Mouse (Mus musculus) ES-E14 (cell line): ENCODE measurements at regions not wholly inside any gene's neighbourhood (a gene's known extent, or its start where the extent isn't known, plus 50 kb on each side); places are given as distances from the start of the nearest gene placed in this dataset.

Experiments used
- DNase-seq: peaks from one replicate; pipeline ENCODE4 v3.0.0-alpha.2; 2013; ENCODE audit warnings: low read depth, low spot score
- H3K27ac ChIP-seq: 2 replicates; pipeline ENCODE4 v1.5.1; 2012; ENCODE audit warnings: low read depth, mild to moderate bottlenecking, low read length, moderate library complexity, mixed read lengths; ENCODE audit not compliant: poor library complexity, insufficient read depth, severe bottlenecking
- H3K36me3 ChIP-seq: 2 replicates; pipeline ENCODE4 v1.6.1; 2012; ENCODE audit warnings: mild to moderate bottlenecking, low read length, moderate library complexity, mixed read lengths; ENCODE audit not compliant: control insufficient read depth, poor library complexity, insufficient read depth, severe bottlenecking
- H3K4me1 ChIP-seq, 2 experiments: fragments of 150-350 bp in 1 of 2; sonication (generic) in 1 of 2; 2 replicates each; pipeline ENCODE4 v1.6.1; 2012; ENCODE audit warnings: low read length in 2 of 2, mild to moderate bottlenecking in 1 of 2, mixed read lengths in 1 of 2; ENCODE audit not compliant: control insufficient read depth in 2 of 2, insufficient read depth in 2 of 2, poor library complexity in 1 of 2
- H3K4me3 ChIP-seq, 2 experiments: fragments of 150-350 bp in 1 of 2; sonication (generic) in 1 of 2; 2 replicates each; pipeline ENCODE4 v1.5.1; 2012; ENCODE audit warnings: low read length in 2 of 2, low read depth in 1 of 2, mild to moderate bottlenecking in 1 of 2, mixed read lengths in 1 of 2; ENCODE audit not compliant: insufficient read depth in 1 of 2, poor library complexity in 1 of 2, severe bottlenecking in 1 of 2
- H3K9ac ChIP-seq: 2 replicates; pipeline ENCODE4 v1.6.1; 2012; ENCODE audit warnings: low read depth, mild to moderate bottlenecking, low read length, mixed read lengths; ENCODE audit not compliant: poor library complexity, insufficient read depth, severe bottlenecking
- H3K9me3 ChIP-seq: fragments of 150-350 bp; sonication (generic); 2 replicates; pipeline ENCODE4 v1.6.1; 2012; ENCODE audit warnings: low read depth, mild to moderate bottlenecking, low read length; ENCODE audit not compliant: control insufficient read depth, insufficient read depth
- CHD2 ChIP-seq: IDR thresholded peaks from 2 replicates; pipeline ENCODE4 v1.6.1; 2014; ENCODE audit warnings: mild to moderate bottlenecking, low read depth, low read length, inconsistent platforms
- HCFC1 ChIP-seq: IDR thresholded peaks from 2 replicates; pipeline ENCODE4 v1.6.1; 2012; ENCODE audit warnings: low read length, inconsistent platforms, borderline replicate concordance; ENCODE audit not compliant: insufficient read depth
- MAFK ChIP-seq: IDR thresholded peaks from 2 replicates; pipeline ENCODE4 v1.6.1; 2014; ENCODE audit warnings: mild to moderate bottlenecking, low read depth, low read length, inconsistent platforms; ENCODE audit not compliant: insufficient read depth
- ZC3H11A ChIP-seq: IDR thresholded peaks from 2 replicates; pipeline ENCODE4 v1.6.1; 2012; ENCODE audit warnings: low read depth, mild to moderate bottlenecking, inconsistent platforms, low read length, borderline replicate concordance
- ZNF384 ChIP-seq: IDR thresholded peaks from 2 replicates; pipeline ENCODE4 v1.6.1; 2012; ENCODE audit warnings: low read depth, low read length, inconsistent platforms
- in situ Hi-C, 2 experiments: fragments of 600-800 bp; cut with MboI; formaldehyde crosslinking; loops; one replicate each; pipeline ENCODE4 v1.15.1; 2025; ENCODE audit warnings: low sequenced_read_pairs in 2 of 2, inconsistent platforms in 1 of 2; ENCODE audit not compliant: unreplicated experiment in 2 of 2

GRCm38 (mm10) chr3:39609937-39610336 lies 723.2 kb downstream of the Fat4 start:
- no peak for DNase-seq
- Histone ChIP-seq H3K9ac (no peak overlapping the region), H3K27ac (no peak overlapping the region), H3K9me3 (no peaks in the 10 kb centered on the region), H3K36me3 (no peaks in the 10 kb centered on the region), H3K4me1 (no peaks in the 10 kb centered on the region), H3K4me3 (no peak overlapping the region)
- TF ChIP-seq CHD2: no peak
- in situ Hi-C loops: no loop called here

GRCm38 (mm10) chr3:39612408-39612807 lies 725.7 kb downstream of the Fat4 start:
- Histone ChIP-seq H3K4me3 (no peak overlapping the region), H3K9ac (no peak overlapping the region), H3K36me3 (no peaks in the 10 kb centered on the region), H3K4me1 (no peaks in the 10 kb centered on the region), H3K9me3 (no peaks in the 10 kb centered on the region), H3K27ac (no peak overlapping the region)
- TF ChIP-seq ZC3H11A: no peak
- no peak for TF ChIP-seq HCFC1
- no peak for TF ChIP-seq CHD2
- no peak for TF ChIP-seq MAFK
- TF ChIP-seq ZNF384: no peak
- no peak for DNase-seq
- in situ Hi-C loops: no loop called here

GRCm38 (mm10) chr3:39637924-39638323 lies 751.2 kb downstream of the Fat4 start:
- Histone ChIP-seq H3K4me3 (no peak overlapping the region), H3K27ac (no peak overlapping the region), H3K9ac (no peak overlapping the region), H3K9me3 (no peaks in the 10 kb centered on the region), H3K4me1 (no peaks in the 10 kb centered on the region), H3K36me3 (no peaks in the 10 kb centered on the region)
- in situ Hi-C loops: no loop called here
- TF ChIP-seq ZNF384 (no peak), CHD2 (no peak), MAFK (no peak), HCFC1 (no peak), ZC3H11A (no peak)
- no peak for DNase-seq

GRCm38 (mm10) chr3:39643194-39643593 lies 756.5 kb downstream of the Fat4 start:
- Histone ChIP-seq H3K4me1 (no peaks in the 10 kb centered on the region), H3K36me3 (no peaks in the 10 kb centered on the region), H3K27ac (no peak overlapping the region), H3K4me3 (no peak overlapping the region), H3K9ac (no peak overlapping the region), H3K9me3 (no peaks in the 10 kb centered on the region)
- DNase-seq: no peak
- TF ChIP-seq MAFK: no peak
- no peak for TF ChIP-seq ZC3H11A
- TF ChIP-seq ZNF384: no peak
- no peak for TF ChIP-seq HCFC1
- TF ChIP-seq CHD2: no peak
- in situ Hi-C loops: no loop called here

- TF ChIP-seq MAFK (no peak), CHD2 (no peak), ZNF384 (no peak), HCFC1 (no peak), ZC3H11A (no peak)
- in situ Hi-C loops: no loop called here
- no peaks in the 10 kb centered on the region for H3K9me3 ChIP-seq
- H3K36me3 ChIP-seq: no peaks in the 10 kb centered on the region
- H3K4me1 ChIP-seq: no peaks in the 10 kb centered on the region
- H3K9ac ChIP-seq: no peak overlapping the region
- no peak overlapping the region for H3K4me3 ChIP-seq
- DNase-seq: no peak
- no peak overlapping the region for H3K27ac ChIP-seq
These were observed 780.1 kb downstream of the Fat4 start for GRCm38 (mm10) chr3:39666817-39667216.
